Mouse (Mus musculus) CH12.LX (cell line): ENCODE data around the gene Olfr1249.

Experiments
- CTCF ChIP-seq, 2 experiments: IDR thresholded peaks in 1 of 2; conservative IDR thresholded peaks in 1 of 2; 2 replicates each; pipeline ENCODE4 v1.5.1; 2011 to 2012; ENCODE audit warnings: low read depth in 2 of 2, low read length in 2 of 2, improper control_type of control experiment in 1 of 2, inconsistent platforms in 1 of 2, mild to moderate bottlenecking in 1 of 2, moderate library complexity in 1 of 2
- EP300 ChIP-seq: IDR thresholded peaks from 2 replicates; pipeline ENCODE4 v1.6.1; 2011; ENCODE audit warnings: low read length, improper control_type of control experiment
- GABPA ChIP-seq: IDR thresholded peaks from 2 replicates; pipeline ENCODE4 v1.6.1; 2012; ENCODE audit warnings: low read depth, low read length, improper control_type of control experiment, inconsistent platforms; ENCODE audit not compliant: insufficient replicate concordance
- JUND ChIP-seq: conservative IDR thresholded peaks from 2 replicates; pipeline ENCODE4 v1.6.1; 2011; ENCODE audit warnings: low read depth, low read length, improper control_type of control experiment
- MAFK ChIP-seq: IDR thresholded peaks from 2 replicates; pipeline ENCODE4 v1.6.1; 2011; ENCODE audit warnings: low read length, improper control_type of control experiment; ENCODE audit not compliant: insufficient replicate concordance
- MAX ChIP-seq: IDR thresholded peaks from 2 replicates; pipeline ENCODE4 v1.6.1; 2011; ENCODE audit warnings: low read length, improper control_type of control experiment
- MAZ ChIP-seq: IDR thresholded peaks from 2 replicates; pipeline ENCODE4 v1.6.1; 2012; ENCODE audit warnings: low read depth, mild to moderate bottlenecking, inconsistent platforms, low read length, improper control_type of control experiment, moderate library complexity
- POLR2A ChIP-seq: IDR thresholded peaks from 2 replicates; pipeline ENCODE4 v1.6.1; 2011; ENCODE audit warnings: low read depth, mild to moderate bottlenecking, improper control_type of control experiment, low read length
- POLR2AphosphoS2 ChIP-seq: IDR thresholded peaks from 2 replicates; pipeline ENCODE4 v1.6.1; 2011; ENCODE audit warnings: low read depth, low read length, improper control_type of control experiment
- RAD21 ChIP-seq: IDR thresholded peaks from 2 replicates; pipeline ENCODE4 v1.6.1; 2011; ENCODE audit warnings: low read depth, mild to moderate bottlenecking, low read length, improper control_type of control experiment, moderate library complexity
- ZC3H11A ChIP-seq: IDR thresholded peaks from 2 replicates; pipeline ENCODE4 v1.6.1; 2012; ENCODE audit warnings: low read depth, mild to moderate bottlenecking, inconsistent platforms, low read length, improper control_type of control experiment
- ZMIZ1 ChIP-seq: IDR thresholded peaks from 2 replicates; pipeline ENCODE4 v1.6.1; 2012; ENCODE audit warnings: low read depth, mild to moderate bottlenecking, inconsistent platforms, low read length, improper control_type of control experiment

- TF ChIP-seq POLR2A (no peak), RAD21 (no peak), EP300 (no peak), ZMIZ1 (no peak), POLR2AphosphoS2 (no peak), MAZ (no peak), JUND (no peak), CTCF (conservative IDR thresholded peaks at IDR 0.05 in 1 of 2, IDR thresholded peaks at IDR 0.05 in 1 of 2; ENCODE audit: low read depth in 2 of 2, low read length in 2 of 2) (no peak), MAFK (no peak), GABPA (no peak), ZC3H11A (no peak), MAX (no peak)
Observed at GRCm38 (mm10) chr2:89671836-89672235, 37.1 kb upstream of the Olfr1249 start, which contains the start of gene Olfr1251.
